Mouse (Mus musculus) kidney, embryonic 16.5 days (tissue): Measurements from ENCODE around the gene Hoxc6. TPM values are rescaled to one million over a fixed set of nuclear protein-coding genes. Genes with fewer than 3 reads are reported as not detected.
A peak's percentile ranks its signal among the peaks of the same experiment; 100 is the strongest.

Source experiments
- ATAC-seq: fragments of 200-750 bp; cut with Nextera tagmentation; 2 replicates; pipeline ENCODE4 v1.8.0; 2017; ENCODE audit warnings: moderate TSS enrichment; ENCODE audit not compliant: low FRiP score, low TSS enrichment
- H3K27ac ChIP-seq: fragments of 300-500 bp; sonication (generic); 2 replicates; pipeline ENCODE4 v1.5.1; 2014; ENCODE audit warnings: low read length
- H3K27me3 ChIP-seq: fragments of 300-500 bp; sonication (generic); 2 replicates; pipeline ENCODE4 v1.6.1; 2014; ENCODE audit warnings: low read length, control low read depth, mixed read lengths; ENCODE audit not compliant: insufficient read depth
- H3K36me3 ChIP-seq: fragments of 300-500 bp; sonication (generic); 2 replicates; pipeline ENCODE4 v1.6.1; 2014; ENCODE audit warnings: low read length, control low read depth, mixed read lengths; ENCODE audit not compliant: insufficient read depth
- H3K4me1 ChIP-seq: fragments of 300-500 bp; sonication (generic); 2 replicates; pipeline ENCODE4 v1.6.1; 2014; ENCODE audit warnings: low read length, control low read depth, mixed read lengths; ENCODE audit not compliant: insufficient read depth
- H3K4me2 ChIP-seq: fragments of 300-500 bp; sonication (generic); replicated peaks from 2 replicates; pipeline ENCODE4 v1.6.1; 2014; ENCODE audit warnings: low read depth, low read length
- H3K4me3 ChIP-seq: fragments of 300-500 bp; sonication (generic); 2 replicates; pipeline ENCODE4 v1.5.1; 2014; ENCODE audit warnings: mild to moderate bottlenecking, low read length
- H3K9ac ChIP-seq: fragments of 300-500 bp; sonication (generic); replicated peaks from 2 replicates; pipeline ENCODE4 v1.6.1; 2014; ENCODE audit warnings: low read length
- H3K9me3 ChIP-seq: fragments of 300-500 bp; sonication (generic); 2 replicates; pipeline ENCODE4 v1.6.1; 2016; ENCODE audit warnings: low read length, control low read depth
- WGBS: fragments of 180-500 bp; shearing (Covaris S2); extraction: QIAGEN DNeasy Blood & Tissue Kit; methylation state at CpG from one replicate; pipeline ENCODE4 v1.1.7; 2014; 5-methylcytosine and 5-hydroxymethylcytosine counted together
- polyA plus RNA-seq: library from polyadenylated mRNA; unstranded; fragments of >200 nt; fragmentation: Nextera tagmentation; extraction: Ambion mirVana; gene quantifications from 2 replicates; pipeline ENCODE4 v1.2.1, GENCODE M21; 2015

Gene Hoxc6
- polyA plus RNA-seq, 1 experiment from 2014 or later: 7.6 TPM

- H3K4me3 ChIP-seq: peak within 1 kb of the TSS; percentile 65
- no peaks in the 10 kb centered on the region for H3K36me3 ChIP-seq
- H3K9me3 ChIP-seq: no peaks in the 10 kb centered on the region
- peaks cover 22% of the 10 kb centered on the region for H3K4me1 ChIP-seq
- peaks cover 22% of the 10 kb centered on the region for H3K27me3 ChIP-seq
- peak within 1 kb of the TSS; percentile 84 for H3K4me2 ChIP-seq
- H3K27ac ChIP-seq: peak within 1 kb of the TSS; percentile 94
- no peak for ATAC-seq
- peak within 1 kb of the TSS; percentile 90 for H3K9ac ChIP-seq
- 3% methylated on average over 12 of the region's 12 CpGs for WGBS
These were observed 30.8 kb upstream of the Hoxc6 start, which contains the start of gene Hoxc5 for GRCm38 (mm10) chr15:102967312-102967510. TSS of gene Hoxc5 (plus strand) at chr15:102967443.

GRCm38 (mm10) chr15:102967511-102968397 is 30.3 kb upstream of the Hoxc6 start:
- peak overlapping the region; percentile 90 for H3K9ac ChIP-seq
- H3K4me2 ChIP-seq: peak overlapping the region; percentile 84
- H3K4me3 ChIP-seq: peak overlapping the region; percentile 65
- no peaks in the 10 kb centered on the region for H3K36me3 ChIP-seq
- H3K27ac ChIP-seq: peak overlapping the region; percentile 94
- WGBS: 4% methylated on average over 34 of the region's 34 CpGs
- peaks cover 25% of the 10 kb centered on the region for H3K4me1 ChIP-seq
- peaks cover 22% of the 10 kb centered on the region for H3K27me3 ChIP-seq
- ATAC-seq: no peak
- H3K9me3 ChIP-seq: no peaks in the 10 kb centered on the region

GRCm38 (mm10) chr15:102969296-102969695 is 28.8 kb upstream of the Hoxc6 start:
- Histone ChIP-seq H3K27ac (peak overlapping the region; percentile 70; the same call in 1 of the 2 replicates), H3K4me2 (peak overlapping the region; percentile 84)
- WGBS: 25% methylated on average over 1 of the region's 1 CpGs

GRCm38 (mm10) chr15:102970740-102971139 is 27.3 kb upstream of the Hoxc6 start:
- Histone ChIP-seq H3K36me3 (no peaks in the 10 kb centered on the region), H3K4me1 (peaks cover 25% of the 10 kb centered on the region), H3K9me3 (no peaks in the 10 kb centered on the region), H3K27me3 (peaks cover 24% of the 10 kb centered on the region), H3K9ac (peak overlapping the region; percentile 59), H3K27ac (peak overlapping the region; percentile 79), H3K4me3 (peak overlapping the region; percentile 54), H3K4me2 (peak overlapping the region; percentile 84)
- 3% methylated on average over 12 of the region's 12 CpGs for WGBS
- no peak for ATAC-seq

More at GRCm38 (mm10) chr15:102969296-102969695, 28.8 kb upstream of the Hoxc6 start:
- Histone ChIP-seq H3K4me3 (peak overlapping the region; percentile 65), H3K27me3 (peaks cover 27% of the 10 kb centered on the region), H3K4me1 (peaks cover 19% of the 10 kb centered on the region), H3K9ac (peak overlapping the region; percentile 79), H3K9me3 (no peaks in the 10 kb centered on the region), H3K36me3 (no peaks in the 10 kb centered on the region)
- ATAC-seq: no peak

- H3K27me3 ChIP-seq: peaks cover 30% of the 10 kb centered on the region
- peaks cover 27% of the 10 kb centered on the region for H3K4me1 ChIP-seq
- peak overlapping the region; percentile 82 for H3K9ac ChIP-seq
- peak overlapping the region; percentile 54 for H3K4me3 ChIP-seq
- peak overlapping the region; percentile 75 for H3K27ac ChIP-seq
- H3K36me3 ChIP-seq: no peaks in the 10 kb centered on the region
- no peaks in the 10 kb centered on the region for H3K9me3 ChIP-seq
- peak overlapping the region; percentile 84 for H3K4me2 ChIP-seq
- WGBS: 1% methylated on average over 21 of the region's 21 CpGs
- no peak for ATAC-seq
These were observed 25.8 kb upstream of the Hoxc6 start for GRCm38 (mm10) chr15:102972254-102972653.

GRCm38 (mm10) chr15:102972753-102973152 is 25.3 kb upstream of the Hoxc6 start:
- H3K27me3 ChIP-seq: peaks cover 30% of the 10 kb centered on the region
- H3K4me1 ChIP-seq: peaks cover 31% of the 10 kb centered on the region
- peak overlapping the region; percentile 54 for H3K4me3 ChIP-seq
- no peak for ATAC-seq
- peak overlapping the region; percentile 82 for H3K9ac ChIP-seq
- H3K4me2 ChIP-seq: peak overlapping the region; percentile 84
- 8% methylated on average over 6 of the region's 6 CpGs for WGBS
- peak overlapping the region; percentile 75 for H3K27ac ChIP-seq
- H3K9me3 ChIP-seq: no peaks in the 10 kb centered on the region
- no peaks in the 10 kb centered on the region for H3K36me3 ChIP-seq

GRCm38 (mm10) chr15:102975034-102975433 is 23.0 kb upstream of the Hoxc6 start:
- Histone ChIP-seq H3K9me3 (no peaks in the 10 kb centered on the region), H3K27me3 (peaks cover 31% of the 10 kb centered on the region), H3K4me3 (peak overlapping the region; percentile 59), H3K4me2 (peak overlapping the region; percentile 84), H3K4me1 (peaks cover 49% of the 10 kb centered on the region), H3K36me3 (no peaks in the 10 kb centered on the region), H3K27ac (peak overlapping the region; percentile 97), H3K9ac (peak overlapping the region; percentile 97)
- WGBS: 6% methylated on average over 7 of the region's 7 CpGs
- no peak for ATAC-seq

- Histone ChIP-seq H3K9me3 (no peaks in the 10 kb centered on the region), H3K36me3 (no peaks in the 10 kb centered on the region), H3K4me2 (peak overlapping the region; percentile 84), H3K4me1 (peaks cover 49% of the 10 kb centered on the region), H3K9ac (peak overlapping the region; percentile 97), H3K27me3 (peaks cover 25% of the 10 kb centered on the region; the same call in 1 of the 2 replicates), H3K27ac (peak overlapping the region; percentile 97), H3K4me3 (peak overlapping the region; percentile 59)
- under 1% methylated on average over 21 of the region's 21 CpGs for WGBS
- ATAC-seq: peak; percentile 50; the same call in 1 of the 2 replicates
These were observed 22.4 kb upstream of the Hoxc6 start for GRCm38 (mm10) chr15:102975688-102976111.

GRCm38 (mm10) chr15:102976171-102976570 is 21.9 kb upstream of the Hoxc6 start, which contains the start of gene Hoxc9:
TSS of gene Hoxc9 (plus strand) at chr15:102976439.
- Histone ChIP-seq H3K9me3 (no peaks in the 10 kb centered on the region), H3K9ac (peak within 1 kb of the TSS; percentile 97), H3K27me3 (peaks cover 25% of the 10 kb centered on the region; the same call in 1 of the 2 replicates), H3K27ac (peak within 1 kb of the TSS; percentile 97), H3K4me1 (peaks cover 47% of the 10 kb centered on the region), H3K4me2 (peak within 1 kb of the TSS; percentile 84), H3K4me3 (peak within 1 kb of the TSS; percentile 59), H3K36me3 (no peaks in the 10 kb centered on the region)
- WGBS: 0% methylated on average over 13 of the region's 20 CpGs
- ATAC-seq: no peak
